Mouse (Mus musculus) embryonic facial prominence, embryonic 12.5 days (tissue): ENCODE data around the gene Alpl. TPM values are rescaled to one million over a fixed set of nuclear protein-coding genes. Genes with fewer than 3 reads are reported as not detected.

Experiments used
- ATAC-seq: fragments of 200-750 bp; cut with Nextera tagmentation; 2 replicates; pipeline ENCODE4 v1.8.0; 2017; ENCODE audit not compliant: insufficient number of reproducible peaks, insufficient read depth, low FRiP score, low TSS enrichment
- H3K27ac ChIP-seq: fragments of 300-500 bp; sonication (generic); 2 replicates; pipeline ENCODE4 v1.5.1; 2016; ENCODE audit warnings: mild to moderate bottlenecking
- H3K27me3 ChIP-seq: fragments of 300-500 bp; sonication (generic); 2 replicates; pipeline ENCODE4 v1.6.1; 2016; ENCODE audit warnings: mild to moderate bottlenecking, moderate library complexity
- H3K36me3 ChIP-seq: fragments of 300-500 bp; sonication (generic); 2 replicates; pipeline ENCODE4 v1.6.1; 2016; ENCODE audit warnings: mild to moderate bottlenecking
- H3K4me1 ChIP-seq: fragments of 300-500 bp; sonication (generic); 2 replicates; pipeline ENCODE4 v1.6.1; 2016
- H3K4me2 ChIP-seq: fragments of 300-500 bp; sonication (generic); replicated peaks from 2 replicates; pipeline ENCODE4 v1.6.1; 2016; ENCODE audit warnings: mild to moderate bottlenecking, moderate library complexity
- H3K4me3 ChIP-seq: fragments of 300-500 bp; sonication (generic); 2 replicates; pipeline ENCODE4 v1.5.1; 2016; ENCODE audit warnings: mild to moderate bottlenecking
- H3K9ac ChIP-seq: fragments of 300-500 bp; sonication (generic); 2 replicates; pipeline ENCODE4 v1.6.1; 2016; ENCODE audit warnings: mild to moderate bottlenecking, moderate library complexity
- H3K9me3 ChIP-seq: fragments of 300-500 bp; sonication (generic); 2 replicates; pipeline ENCODE4 v1.6.1; 2016; ENCODE audit warnings: mild to moderate bottlenecking, moderate library complexity
- WGBS: fragments of 180-500 bp; shearing (Covaris S2); methylation state at CpG from one replicate; pipeline ENCODE4 v1.1.7; 2016; 5-methylcytosine and 5-hydroxymethylcytosine counted together
- polyA plus RNA-seq: library from polyadenylated mRNA; unstranded; fragments of >200 nt; fragmentation: Nextera tagmentation; extraction: Ambion mirVana; gene quantifications from 2 replicates; pipeline ENCODE4 v1.2.1, GENCODE M21; 2016

The Alpl gene
- polyA plus RNA-seq, 1 experiment from 2014 or later = 23.7 TPM

DNA sequence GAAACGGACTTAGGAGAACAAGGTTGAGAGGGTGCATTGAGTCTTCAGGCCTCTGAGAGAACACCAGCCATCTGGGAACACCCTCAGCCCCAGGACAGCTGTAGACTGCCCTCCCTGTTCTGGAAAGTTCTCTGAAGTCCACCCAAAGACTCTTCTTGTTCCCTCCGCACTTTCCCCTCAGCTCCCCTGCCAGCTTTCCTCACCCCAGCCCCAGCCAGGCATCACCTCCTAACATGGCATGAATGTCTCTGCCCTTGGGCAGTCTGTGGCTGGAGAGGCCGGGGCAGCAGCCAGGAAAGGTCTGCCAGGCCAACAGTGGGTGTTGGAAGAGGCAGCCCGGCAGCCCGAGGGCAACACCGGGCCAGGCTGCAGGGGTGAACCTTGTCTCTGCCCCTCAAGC is 27.4 kb downstream of the Alpl start:
- no peak overlapping the region for H3K27ac ChIP-seq
- 85% methylated on average over 6 of the region's 6 CpGs for WGBS
- no peaks in the 10 kb centered on the region for H3K36me3 ChIP-seq
- ATAC-seq = no peak
- H3K9me3 ChIP-seq = no peaks in the 10 kb centered on the region
- H3K9ac ChIP-seq = no peak overlapping the region
- H3K27me3 ChIP-seq = no peaks in the 10 kb centered on the region
- no peak overlapping the region for H3K4me3 ChIP-seq
- peaks cover 28% of the 10 kb centered on the region for H3K4me1 ChIP-seq
- no peak overlapping the region for H3K4me2 ChIP-seq

DNA sequence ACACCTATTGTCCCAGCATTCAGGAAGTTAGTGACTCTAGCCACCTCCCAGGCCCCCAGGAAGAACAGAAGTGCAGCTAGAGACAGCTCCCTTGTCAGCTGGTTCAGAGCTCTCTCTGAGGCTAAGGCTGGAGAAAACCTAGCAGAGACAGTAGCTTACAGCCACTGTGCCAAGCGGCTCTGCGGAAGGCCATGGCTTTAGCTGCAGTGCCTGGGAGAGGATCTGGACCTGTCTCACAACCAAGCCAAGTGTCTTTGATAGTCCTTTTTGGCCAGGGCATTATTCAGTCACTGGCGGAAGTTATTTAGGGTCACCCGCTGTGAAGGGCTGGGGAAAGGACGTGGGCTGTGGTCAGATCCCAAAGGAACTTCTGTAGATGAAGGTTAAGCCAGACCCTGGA is 27.8 kb downstream of the Alpl start:
- WGBS = 84% methylated on average over 5 of the region's 5 CpGs
- no peak overlapping the region for H3K27ac ChIP-seq
- no peak overlapping the region for H3K4me2 ChIP-seq
- H3K4me3 ChIP-seq = no peak overlapping the region
- H3K36me3 ChIP-seq = no peaks in the 10 kb centered on the region
- no peaks in the 10 kb centered on the region for H3K27me3 ChIP-seq
- H3K9ac ChIP-seq = no peak overlapping the region
- no peak for ATAC-seq
- H3K4me1 ChIP-seq = peaks cover 23% of the 10 kb centered on the region
- H3K9me3 ChIP-seq = no peaks in the 10 kb centered on the region

DNA sequence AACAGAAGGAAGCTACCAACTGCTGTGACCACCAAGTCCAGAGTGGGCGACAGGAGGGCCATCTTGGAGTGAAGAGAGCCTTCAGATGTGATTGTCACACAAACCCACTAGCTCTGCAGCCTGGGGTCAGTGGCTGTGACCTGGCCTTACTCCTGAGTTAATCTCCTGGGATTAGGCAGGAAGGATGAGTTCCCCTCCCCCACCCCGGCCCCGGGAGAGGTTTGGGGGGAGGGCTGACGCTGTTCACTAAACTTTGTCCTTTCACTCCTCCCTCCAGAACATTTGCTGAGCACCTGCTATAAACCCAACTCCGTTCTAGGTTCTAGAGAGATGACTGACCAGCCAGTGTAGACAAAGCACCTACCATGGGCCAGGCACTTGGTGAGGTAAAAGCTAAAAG is 29.8 kb downstream of the Alpl start:
- H3K36me3 ChIP-seq = no peaks in the 10 kb centered on the region
- H3K4me3 ChIP-seq = no peak overlapping the region
- WGBS = 24% methylated on average over 5 of the region's 5 CpGs
- no peaks in the 10 kb centered on the region for H3K9me3 ChIP-seq
- no peak overlapping the region for H3K9ac ChIP-seq
- H3K4me1 ChIP-seq = peaks cover 22% of the 10 kb centered on the region
- H3K4me2 ChIP-seq = no peak overlapping the region
- H3K27me3 ChIP-seq = no peaks in the 10 kb centered on the region
- no peak for ATAC-seq
- peak overlapping the region; percentile 66; the same call in 1 of the 2 replicates for H3K27ac ChIP-seq

DNA sequence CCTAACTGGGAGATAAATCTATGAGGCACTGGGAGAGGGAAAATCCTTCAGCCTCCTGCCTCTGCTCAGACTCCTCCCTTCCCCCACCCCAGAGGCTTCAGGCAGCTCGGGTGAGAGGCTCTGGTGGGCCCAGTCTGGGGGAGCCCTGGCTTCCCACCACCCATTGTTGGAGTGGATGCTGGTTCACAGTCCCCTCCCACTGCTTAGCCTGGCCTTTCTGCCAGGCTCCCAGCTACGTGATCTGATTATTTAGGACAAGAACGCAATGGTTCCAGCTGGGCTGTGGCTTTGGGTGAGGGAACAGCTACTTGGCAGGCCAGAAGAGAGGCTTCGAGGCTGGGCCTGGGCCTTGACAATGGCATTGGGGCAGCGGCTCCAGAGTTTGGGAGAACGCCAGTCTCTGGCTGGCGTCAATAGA is 30.6 kb downstream of the Alpl start:
- ATAC-seq = peak; percentile 80; the same call in 1 of the 2 replicates
- no peak overlapping the region for H3K9ac ChIP-seq
- no peak overlapping the region for H3K4me2 ChIP-seq
- no peaks in the 10 kb centered on the region for H3K36me3 ChIP-seq
- H3K4me1 ChIP-seq = peaks cover 18% of the 10 kb centered on the region
- WGBS = 37% methylated on average over 7 of the region's 7 CpGs
- H3K4me3 ChIP-seq = no peak overlapping the region
- H3K27me3 ChIP-seq = no peaks in the 10 kb centered on the region
- peak overlapping the region; percentile 66 for H3K27ac ChIP-seq
- H3K9me3 ChIP-seq = no peaks in the 10 kb centered on the region

DNA sequence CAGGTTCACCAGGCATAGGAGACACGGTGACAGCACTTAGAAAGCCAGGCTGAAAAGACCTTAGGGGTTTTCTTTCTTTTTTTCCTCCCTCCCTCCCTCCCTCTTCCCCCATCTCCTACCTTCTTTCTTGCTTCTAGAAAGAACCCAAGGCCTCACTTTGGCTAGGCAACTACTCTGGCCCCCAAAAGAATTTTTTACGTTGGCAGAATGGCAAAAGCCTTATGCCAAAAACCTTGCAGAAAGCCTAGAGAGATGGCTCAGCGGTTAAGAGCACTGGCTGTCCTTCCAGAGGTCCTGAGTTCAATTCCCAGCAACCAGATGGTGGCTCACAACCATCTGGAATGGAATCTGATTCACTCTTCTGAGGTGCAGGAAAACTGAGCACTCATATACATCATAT is 31.6 kb downstream of the Alpl start:
- Histone ChIP-seq H3K4me1 (peaks cover 18% of the 10 kb centered on the region), H3K4me2 (no peak overlapping the region), H3K27ac (0 out of 2 replicates have a peak overlapping the region, but pooled peaks have one; percentile 7), H3K9me3 (no peaks in the 10 kb centered on the region), H3K4me3 (no peak overlapping the region), H3K27me3 (no peaks in the 10 kb centered on the region), H3K36me3 (no peaks in the 10 kb centered on the region), H3K9ac (no peak overlapping the region)
- WGBS = 65% methylated on average over 3 of the region's 3 CpGs
- ATAC-seq = no peak

DNA sequence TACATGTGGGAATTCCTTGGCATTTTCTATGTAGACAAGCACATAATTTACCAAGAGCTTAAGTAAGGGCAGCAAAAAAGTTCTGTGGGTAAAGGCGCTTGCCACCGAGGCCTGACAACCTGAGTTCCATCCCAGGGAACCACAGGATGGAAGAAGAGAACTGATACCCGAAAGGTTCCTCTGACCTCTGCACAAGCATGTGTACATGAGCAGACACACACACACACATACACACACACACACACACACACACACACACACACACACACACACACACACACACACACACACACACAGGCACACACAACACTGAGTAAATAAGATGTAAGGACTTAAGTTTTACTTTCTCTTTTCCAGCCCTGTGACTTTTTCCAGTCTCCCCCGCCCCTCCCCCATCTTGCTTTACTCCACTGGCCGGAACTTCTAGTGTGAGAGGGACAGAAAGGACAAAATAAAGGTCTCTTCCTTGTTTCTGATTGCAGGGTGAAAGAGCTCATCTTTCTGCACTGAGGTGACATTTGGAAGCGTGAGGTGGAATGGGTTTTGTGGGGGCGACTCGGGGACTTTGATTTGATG is 32.2 kb downstream of the Alpl start:
- H3K9me3 ChIP-seq = no peaks in the 10 kb centered on the region
- H3K9ac ChIP-seq = no peak overlapping the region
- peaks cover 18% of the 10 kb centered on the region for H3K4me1 ChIP-seq
- no peak overlapping the region for H3K4me3 ChIP-seq
- no peak for ATAC-seq
- H3K27ac ChIP-seq = no peak overlapping the region
- H3K4me2 ChIP-seq = no peak overlapping the region
- H3K36me3 ChIP-seq = no peaks in the 10 kb centered on the region
- no peaks in the 10 kb centered on the region for H3K27me3 ChIP-seq
- WGBS = 65% methylated on average over 8 of the region's 8 CpGs

DNA sequence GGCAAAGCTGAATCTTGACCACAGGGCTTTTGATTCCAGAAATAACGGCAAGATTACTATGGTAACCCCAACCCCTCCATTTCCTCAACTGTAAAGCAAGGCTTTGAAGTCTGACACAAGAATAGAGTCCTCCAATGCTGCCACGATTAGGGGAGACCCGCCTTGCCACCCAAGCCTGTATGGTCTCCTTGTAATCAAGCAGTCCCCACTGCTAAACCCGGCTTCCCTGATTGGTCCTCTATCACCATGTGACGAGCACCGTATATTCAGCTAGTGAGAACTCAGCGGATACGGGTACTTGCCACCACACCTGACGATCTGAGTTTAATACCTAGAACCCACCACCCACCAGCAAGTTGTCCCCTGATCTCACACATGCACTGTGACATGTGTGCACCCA is 33.3 kb downstream of the Alpl start:
- Histone ChIP-seq H3K36me3 (no peaks in the 10 kb centered on the region), H3K4me1 (peaks cover 18% of the 10 kb centered on the region), H3K9ac (no peak overlapping the region), H3K27ac (no peak overlapping the region), H3K4me2 (no peak overlapping the region), H3K9me3 (no peaks in the 10 kb centered on the region), H3K27me3 (no peaks in the 10 kb centered on the region), H3K4me3 (no peak overlapping the region)
- 81% methylated on average over 9 of the region's 9 CpGs for WGBS
- no peak for ATAC-seq

DNA sequence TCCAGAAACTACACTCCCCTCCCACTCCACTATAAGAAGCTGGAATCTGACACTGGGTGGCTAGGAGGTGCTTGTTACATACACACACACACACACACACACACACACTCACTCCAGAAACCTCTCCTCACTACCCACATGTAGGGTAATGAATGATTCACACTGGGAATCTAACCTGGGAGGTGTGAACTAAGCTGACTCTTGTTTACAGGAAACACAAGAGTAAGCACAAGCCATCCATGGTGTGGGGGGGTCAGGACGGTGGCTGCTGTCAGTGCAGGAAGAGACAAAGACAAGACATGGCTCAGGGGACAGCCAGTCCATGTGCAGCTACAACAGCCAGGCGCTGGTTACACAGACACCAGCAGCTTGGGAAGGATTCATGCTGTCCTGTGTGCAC is 41.7 kb downstream of the Alpl start:
- no peaks in the 10 kb centered on the region for H3K36me3 ChIP-seq
- H3K4me1 ChIP-seq = peaks cover 21% of the 10 kb centered on the region
- no peak overlapping the region for H3K27ac ChIP-seq
- H3K9ac ChIP-seq = no peak overlapping the region
- H3K9me3 ChIP-seq = no peaks in the 10 kb centered on the region
- 48% methylated on average over 2 of the region's 2 CpGs for WGBS
- no peak overlapping the region for H3K4me2 ChIP-seq
- no peak for ATAC-seq
- no peaks in the 10 kb centered on the region for H3K27me3 ChIP-seq
- H3K4me3 ChIP-seq = no peak overlapping the region

DNA sequence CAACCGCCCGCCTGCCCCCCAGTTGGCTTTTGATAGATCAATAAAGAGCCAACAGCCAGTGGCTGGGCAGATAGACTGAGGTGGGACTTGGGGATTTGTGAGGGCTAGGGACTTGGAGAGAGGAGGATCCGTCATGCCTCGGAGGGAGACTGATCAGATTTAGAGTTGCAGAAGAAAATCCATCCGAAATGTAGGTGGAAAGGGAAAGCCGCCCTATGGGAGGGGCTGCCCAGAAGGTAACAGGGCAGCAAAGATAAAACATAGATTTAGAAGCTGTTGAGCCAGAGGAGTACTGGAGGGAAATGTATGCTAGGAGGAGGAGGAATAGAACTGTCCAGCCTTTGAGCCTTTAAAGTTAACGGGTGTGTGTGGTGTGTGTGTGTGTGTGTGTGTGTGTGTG is 43.0 kb downstream of the Alpl start:
- Histone ChIP-seq H3K27ac (no peak overlapping the region), H3K9me3 (no peaks in the 10 kb centered on the region), H3K9ac (no peak overlapping the region), H3K27me3 (no peaks in the 10 kb centered on the region), H3K4me3 (no peak overlapping the region), H3K4me1 (peaks cover 30% of the 10 kb centered on the region), H3K36me3 (no peaks in the 10 kb centered on the region), H3K4me2 (no peak overlapping the region)
- WGBS = 69% methylated on average over 7 of the region's 7 CpGs
- ATAC-seq = no peak

DNA sequence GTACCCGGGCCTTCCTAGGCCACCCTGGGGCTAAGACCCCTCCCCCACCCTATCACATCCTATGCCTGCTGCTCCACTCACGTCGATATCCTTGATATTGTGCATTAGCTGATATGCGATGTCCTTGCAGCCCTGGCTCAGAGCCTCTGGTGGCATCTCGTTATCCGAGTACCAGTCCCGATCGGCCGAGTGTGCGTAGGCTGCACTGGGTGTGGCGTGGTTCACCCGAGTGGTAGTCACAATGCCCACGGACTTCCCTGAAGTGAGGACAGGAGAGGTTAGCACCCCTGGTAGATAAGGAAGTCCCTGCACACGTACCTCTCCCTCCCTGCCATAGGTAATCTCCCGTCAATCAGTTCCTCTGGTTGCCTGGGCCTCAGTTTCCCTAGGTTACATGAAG is 43.7 kb downstream of the Alpl start:
- ATAC-seq = peak; percentile 32; the same call in 1 of the 2 replicates
- H3K4me2 ChIP-seq = no peak overlapping the region

DNA sequence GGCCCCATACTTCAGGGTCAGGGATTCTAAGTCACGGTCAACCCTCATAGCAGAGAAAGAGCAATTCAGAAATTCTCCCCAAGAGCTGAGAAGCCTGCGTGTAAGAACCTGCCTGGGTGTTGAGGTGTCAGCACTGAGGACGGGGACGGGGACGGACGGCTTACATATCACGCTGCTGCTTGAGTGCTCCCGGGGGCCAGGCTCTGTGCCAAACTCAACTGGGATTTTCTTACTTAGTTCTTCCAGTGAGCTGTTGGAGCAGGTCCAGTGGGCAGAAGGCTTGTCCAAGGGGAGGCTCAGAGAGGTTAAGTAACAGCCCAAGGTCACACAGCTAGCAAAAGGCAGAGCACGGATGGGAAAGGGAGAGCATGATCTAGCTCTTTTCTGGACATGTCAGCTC is 44.5 kb downstream of the Alpl start:
- Histone ChIP-seq H3K9me3 (no peaks in the 10 kb centered on the region), H3K4me3 (no peak overlapping the region), H3K27ac (peak overlapping the region; percentile 25; the same call in 1 of the 2 replicates), H3K36me3 (no peaks in the 10 kb centered on the region), H3K4me1 (peaks cover 30% of the 10 kb centered on the region), H3K27me3 (no peaks in the 10 kb centered on the region), H3K4me2 (no peak overlapping the region), H3K9ac (0 out of 2 replicates have a peak overlapping the region, but pooled peaks have one; percentile 3)
- 70% methylated on average over 9 of the region's 9 CpGs for WGBS
- no peak for ATAC-seq

More for the DNA sequence above, 43.7 kb downstream of the Alpl start:
- Histone ChIP-seq H3K4me3 (no peak overlapping the region), H3K4me1 (peaks cover 30% of the 10 kb centered on the region), H3K36me3 (no peaks in the 10 kb centered on the region), H3K27ac (peak overlapping the region; percentile 25; the same call in 1 of the 2 replicates), H3K9ac (no peak overlapping the region), H3K27me3 (no peaks in the 10 kb centered on the region), H3K9me3 (no peaks in the 10 kb centered on the region)
- WGBS = 57% methylated on average over 15 of the region's 15 CpGs

DNA sequence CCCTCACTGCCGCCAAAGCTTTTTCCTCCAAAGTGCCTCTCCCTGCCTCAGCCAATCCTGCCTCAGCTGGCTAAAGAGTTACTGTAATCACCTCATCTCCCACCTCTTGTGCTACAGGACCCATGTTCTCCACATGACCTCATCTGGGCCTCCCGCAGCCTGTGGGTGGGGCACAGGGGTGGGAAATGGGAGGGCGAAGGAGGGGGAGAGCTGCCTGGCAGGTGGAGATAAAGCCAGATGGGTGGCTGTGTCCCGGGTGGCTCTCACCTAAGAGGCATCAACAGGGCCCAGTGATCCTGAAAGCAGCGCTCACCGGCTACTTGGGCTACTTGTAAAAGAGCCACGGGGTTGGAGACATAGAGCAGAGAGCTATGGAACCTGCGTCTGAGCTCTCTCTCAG is 44.9 kb downstream of the Alpl start:
- Histone ChIP-seq H3K36me3 (no peaks in the 10 kb centered on the region), H3K9ac (0 out of 2 replicates have a peak overlapping the region, but pooled peaks have one; percentile 3), H3K27ac (peak overlapping the region; percentile 25; the same call in 1 of the 2 replicates), H3K4me1 (peaks cover 30% of the 10 kb centered on the region), H3K4me3 (no peak overlapping the region), H3K27me3 (no peaks in the 10 kb centered on the region), H3K9me3 (no peaks in the 10 kb centered on the region), H3K4me2 (no peak overlapping the region)
- no peak for ATAC-seq
- WGBS = 69% methylated on average over 8 of the region's 8 CpGs
